Mouse (Mus musculus) cerebellum, adult 2 months (tissue): ENCODE measurements around the gene Gm10271.

Source experiments
- CTCF ChIP-seq: fragments of 200-500 bp; IDR thresholded peaks from 2 replicates; pipeline ENCODE4 v1.5.1; 2011; ENCODE audit warnings: low read depth, mild to moderate bottlenecking, control low read depth, low read length, moderate library complexity, borderline replicate concordance; ENCODE audit not compliant: insufficient read depth
- POLR2A ChIP-seq: fragments of 200-500 bp; IDR thresholded peaks from 2 replicates; pipeline ENCODE4 v1.6.1; 2011; ENCODE audit warnings: low read length, control low read depth, borderline replicate concordance; ENCODE audit not compliant: insufficient read depth

DNA sequence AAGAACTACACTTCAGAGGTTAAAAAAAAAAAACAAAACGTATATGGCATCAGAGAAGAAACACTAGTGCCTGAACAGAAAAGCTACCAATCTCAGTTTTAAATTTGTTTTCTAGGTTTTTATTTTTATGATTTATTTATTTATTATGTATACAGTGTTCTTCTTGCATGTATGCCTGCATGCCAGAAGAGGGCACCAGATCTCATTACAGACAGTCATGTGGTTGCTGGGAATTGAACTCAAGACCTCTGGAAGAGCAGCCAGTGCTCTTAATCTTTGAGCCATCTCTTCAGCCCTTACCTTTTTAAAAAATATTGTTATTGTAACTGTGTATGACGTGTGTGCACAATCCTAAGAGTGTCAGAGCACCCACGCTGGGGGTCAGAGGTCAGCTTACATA, 28.3 kb downstream of the Gm10271 start:
- TF ChIP-seq CTCF (no peak), POLR2A (no peak)
